ENCODE assay signal across 7 mouse cellular contexts in genomic region chr19:5367053-5367359, GRCm38 (mm10). TPM values are rescaled to one million over a fixed set of nuclear protein-coding genes. Genes with fewer than 3 reads are reported as not detected.
DNase-seq lines count a peak whose midpoint lies in the region; ATAC-seq and TF ChIP-seq lines count a peak whose summit lies in the region.

Banf1 (minus strand) TSS chr19:5367168.

- H3K27me3 ChIP-seq in thymus, adult 2 months (ENCODE audit: control insufficient read depth, insufficient read depth, low read length) = no peaks in the 10 kb centered on the region
- no peaks in the 10 kb centered on the region for H3K27me3 ChIP-seq in limb, embryonic 11.5 days (ENCODE audit: control insufficient read depth, insufficient read depth, low read length)

- intact Hi-C loops in heart, postnatal 10 days (cut with DNase I) = loop anchor here (2.0 to 5.0 kb wide), 2 partner anchors 62 to 120 kb away; partner anchors contain the start of gene Mus81

- under 1% methylated on average over 33 of the region's 33 CpGs for WGBS in thymus, adult 2 months
- under 1% methylated on average over 33 of the region's 33 CpGs for WGBS in limb, embryonic 11.5 days

- H3K4me3 ChIP-seq in thymus, adult 2 months (ENCODE audit: control insufficient read depth, insufficient read depth, low read length) = peak within 1 kb of the TSS; percentile 65
- H3K4me3 ChIP-seq in embryonic fibroblast, embryonic 13.5 days (ENCODE audit: insufficient read depth, low read length) = peak within 1 kb of the TSS; percentile 88
- H3K4me3 ChIP-seq in limb, embryonic 11.5 days (ENCODE audit: low read depth, low read length) = peak within 1 kb of the TSS; percentile 99

- peaks cover 27% of the 10 kb centered on the region for H3K36me3 ChIP-seq in thymus, adult 2 months (ENCODE audit: control insufficient read depth, insufficient read depth, low read length)
- peaks cover 28% of the 10 kb centered on the region for H3K36me3 ChIP-seq in limb, embryonic 11.5 days (ENCODE audit: control insufficient read depth, insufficient read depth, low read length)

- peak within 1 kb of the TSS; percentile 60; the same call in 1 of the 2 replicates for H3K27ac ChIP-seq in thymus, adult 2 months (ENCODE audit: control insufficient read depth, insufficient read depth, low read length)
- peak within 1 kb of the TSS; percentile 89 for H3K27ac ChIP-seq in embryonic fibroblast, embryonic 13.5 days (ENCODE audit: insufficient read depth, low read length)
- peak within 1 kb of the TSS; percentile 92 for H3K27ac ChIP-seq in limb, embryonic 11.5 days (replicated peaks; ENCODE audit: low read depth, low read length)

- no peak for TF ChIP-seq POLR2A in thymus, adult 2 months (IDR thresholded peaks at IDR 0.05; ENCODE audit: control insufficient read depth, extremely low read depth, insufficient read depth, low read length, poor library complexity)
- peak; percentile 49; the same call in 1 of the 2 replicates for TF ChIP-seq POLR2A in embryonic fibroblast, embryonic 13.5 days (IDR thresholded peaks at IDR 0.05; ENCODE audit: low read depth, low read length)

- peak within 1 kb of the TSS; percentile 89 for H3K9ac ChIP-seq in limb, embryonic 11.5 days (ENCODE audit: low read length)

- no peak for ATAC-seq in limb, embryonic 11.5 days (ENCODE audit: insufficient number of reproducible peaks, low FRiP score, low TSS enrichment, low read depth)
- no peak for ATAC-seq in neutrophil, adult 5-6 weeks (ENCODE audit: extremely low read depth, insufficient number of reproducible peaks, low FRiP score, poor library complexity, severe bottlenecking)

- no peaks in the 10 kb centered on the region for H3K9me3 ChIP-seq in limb, embryonic 11.5 days (ENCODE audit: control insufficient read depth, low read length)

- DNase-seq in thymus, adult 2 months = no peak
- DNase-seq in thymus, postnatal 4 days = no peak
- DNase-seq in heart, postnatal 10 days = no peak
- no peak for DNase-seq in limb, embryonic 11.5 days (ENCODE audit: low spot score)
- DNase-seq in cerebellum, postnatal 25 days = no peak

- H3K4me1 ChIP-seq in thymus, adult 2 months (replicated peaks; ENCODE audit: control insufficient read depth, insufficient read depth, low read length) = peaks cover 26% of the 10 kb centered on the region
- peaks cover 6% of the 10 kb centered on the region; the same call in 1 of the 2 replicates for H3K4me1 ChIP-seq in embryonic fibroblast, embryonic 13.5 days (ENCODE audit: control insufficient read depth, insufficient read depth, low read length)
- peaks cover 15% of the 10 kb centered on the region for H3K4me1 ChIP-seq in limb, embryonic 11.5 days (ENCODE audit: control insufficient read depth, insufficient read depth, low read length)

- no peak for TF ChIP-seq CTCF in thymus, adult 2 months (IDR thresholded peaks at IDR 0.05; ENCODE audit: borderline replicate concordance, control insufficient read depth, extremely low read depth, insufficient read depth, low read length, poor library complexity)
- no peak for TF ChIP-seq CTCF in embryonic fibroblast, embryonic 13.5 days (IDR thresholded peaks at IDR 0.05; ENCODE audit: borderline replicate concordance, insufficient read depth, low read length)

- peak within 1 kb of the TSS; percentile 91 for H3K4me2 ChIP-seq in limb, embryonic 11.5 days (ENCODE audit: low read depth, severe bottlenecking)

RNA-seq across cellular contexts. Expression of gene Banf1, which starts in this region (rescaled TPM):
- polyA plus RNA-seq in thymus, adult 2 months (2012; rRNA removed) = 294 and 314 TPM in 2 replicates
- 149 and 154 TPM in 2 replicates for polyA plus RNA-seq in embryonic fibroblast, embryonic 13.5 days (2011; ENCODE audit: insufficient read length, low read depth, missing spikeins)
- total RNA-seq in heart, postnatal 10 days (2021) = 100 to 1,000 TPM; 173 to 178 TPM
- 522 and 532 TPM in 2 replicates for polyA plus RNA-seq in limb, embryonic 11.5 days (2014; fragmentation: Nextera tagmentation; extraction: Ambion mirVana)
- 15.2 and 17.9 TPM in 2 replicates for total RNA-seq in neutrophil, adult 5-6 weeks (2017)
